Mouse (Mus musculus) heart, embryonic 16.5 days (tissue): ENCODE data around the gene Zc3h18. TPM values are rescaled to one million over a fixed set of nuclear protein-coding genes. Genes with fewer than 3 reads are reported as not detected.
A peak's percentile ranks its signal among the peaks of the same experiment; 100 is the strongest.

Source experiments
- ATAC-seq: fragments of 200-750 bp; cut with Nextera tagmentation; replicated peaks from 2 replicates; pipeline ENCODE4 v1.8.0; 2017; ENCODE audit warnings: moderate number of reproducible peaks; ENCODE audit not compliant: insufficient read depth, low FRiP score; ENCODE audit errors: extremely low read depth
- H3K27ac ChIP-seq: fragments of 300-500 bp; sonication (generic); 2 replicates; pipeline ENCODE4 v1.5.1; 2014; ENCODE audit warnings: mild to moderate bottlenecking, low read length, control low read depth, moderate library complexity
- H3K27me3 ChIP-seq: fragments of 300-500 bp; sonication (generic); 2 replicates; pipeline ENCODE4 v1.6.1; 2014; ENCODE audit warnings: low read length, mixed read lengths; ENCODE audit not compliant: control insufficient read depth, insufficient read depth
- H3K36me3 ChIP-seq: fragments of 300-500 bp; sonication (generic); 2 replicates; pipeline ENCODE4 v1.6.1; 2014; ENCODE audit not compliant: control insufficient read depth, insufficient read depth
- H3K4me1 ChIP-seq: fragments of 300-500 bp; sonication (generic); 2 replicates; pipeline ENCODE4 v1.6.1; 2014; ENCODE audit warnings: low read length, mixed read lengths; ENCODE audit not compliant: control insufficient read depth, insufficient read depth
- H3K4me2 ChIP-seq: fragments of 300-500 bp; sonication (generic); 2 replicates; pipeline ENCODE4 v1.6.1; 2014; ENCODE audit warnings: low read depth, mild to moderate bottlenecking, control low read depth, low read length
- H3K4me3 ChIP-seq: fragments of 300-500 bp; sonication (generic); 2 replicates; pipeline ENCODE4 v1.5.1; 2014; ENCODE audit warnings: mild to moderate bottlenecking, control low read depth, low read length
- H3K9ac ChIP-seq: fragments of 300-500 bp; sonication (generic); 2 replicates; pipeline ENCODE4 v1.6.1; 2014; ENCODE audit warnings: low read length, control low read depth
- H3K9me3 ChIP-seq: fragments of 300-500 bp; sonication (generic); replicated peaks from 2 replicates; pipeline ENCODE4 v1.6.1; 2016; ENCODE audit warnings: low read length; ENCODE audit not compliant: control insufficient read depth
- WGBS: fragments of 180-500 bp; shearing (Covaris S2); extraction: QIAGEN DNeasy Blood & Tissue Kit; methylation state at CpG from one replicate; pipeline ENCODE4 v1.1.7; 2014; 5-methylcytosine and 5-hydroxymethylcytosine counted together
- polyA plus RNA-seq: library from polyadenylated mRNA; unstranded; fragments of >200 nt; fragmentation: Nextera tagmentation; extraction: Ambion mirVana; gene quantifications from 2 replicates; pipeline ENCODE4 v1.2.1, GENCODE M21; 2015

Zc3h18 gene
- polyA plus RNA-seq, 1 experiment from 2014 or later: 28.7 TPM

GRCm38 (mm10) chr8:122344219-122344618 lies 32.2 kb upstream of the Zc3h18 start:
- 4% methylated on average over 2 of the region's 5 CpGs for WGBS
- Histone ChIP-seq H3K27ac (no peak overlapping the region), H3K4me2 (peak overlapping the region; percentile 65; the same call in 1 of the 2 replicates), H3K9me3 (no peaks in the 10 kb centered on the region), H3K4me1 (peaks cover 41% of the 10 kb centered on the region), H3K9ac (peak overlapping the region; percentile 32; the same call in 1 of the 2 replicates), H3K4me3 (no peak overlapping the region), H3K36me3 (no peaks in the 10 kb centered on the region), H3K27me3 (no peaks in the 10 kb centered on the region)
- peak; percentile 28; the same call in 1 of the 2 replicates for ATAC-seq

- Histone ChIP-seq H3K36me3 (no peaks in the 10 kb centered on the region), H3K4me1 (peaks cover 53% of the 10 kb centered on the region), H3K9me3 (no peaks in the 10 kb centered on the region), H3K4me2 (no peak overlapping the region), H3K27me3 (no peaks in the 10 kb centered on the region), H3K9ac (peak overlapping the region; percentile 42; the same call in 1 of the 2 replicates), H3K4me3 (no peak overlapping the region), H3K27ac (peak overlapping the region; percentile 22; the same call in 1 of the 2 replicates)
- WGBS: 48% methylated on average over 12 of the region's 12 CpGs
- ATAC-seq: no peak
Measured at GRCm38 (mm10) chr8:122345181-122346095, 31.0 kb upstream of the Zc3h18 start.

DNA sequence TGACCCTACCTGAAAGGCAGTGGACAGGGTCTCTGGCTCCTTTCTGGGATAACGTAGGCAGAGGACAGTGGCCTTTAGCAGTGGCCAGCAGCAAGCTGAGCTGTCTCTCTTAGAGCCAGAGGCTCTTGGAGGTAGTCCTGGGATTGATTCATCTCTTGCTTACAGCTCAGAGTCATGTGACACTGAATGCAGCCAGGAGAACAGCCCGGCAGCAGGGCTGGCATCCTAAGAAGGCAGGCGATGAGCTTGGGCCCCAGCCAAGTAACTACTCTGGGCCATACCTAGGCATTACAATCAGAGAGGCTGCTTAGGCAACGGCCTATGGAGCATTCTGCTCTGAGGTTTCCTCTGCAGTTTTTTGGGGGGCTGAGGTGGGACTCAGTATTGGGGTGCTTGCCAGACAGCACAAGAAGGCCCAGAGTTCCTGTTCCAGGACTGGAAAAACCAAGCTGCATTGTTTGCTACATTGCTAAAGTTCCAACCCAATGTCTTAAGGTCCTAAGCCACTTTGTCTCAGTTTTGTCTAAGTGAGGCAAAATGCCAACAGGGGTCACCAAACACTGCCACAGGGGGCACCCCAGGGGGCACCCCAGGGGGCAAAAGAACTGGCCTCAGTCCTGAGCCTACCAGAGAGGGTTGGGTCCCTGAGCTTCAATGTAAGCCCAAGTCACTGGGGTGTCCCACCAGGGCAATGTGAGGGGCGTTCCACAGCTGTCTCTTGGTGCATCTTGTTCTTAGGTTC lies 28.4 kb upstream of the Zc3h18 start:
- no peaks in the 10 kb centered on the region for H3K9me3 ChIP-seq
- H3K4me2 ChIP-seq: no peak overlapping the region
- H3K36me3 ChIP-seq: no peaks in the 10 kb centered on the region
- 48% methylated on average over 5 of the region's 5 CpGs for WGBS
- no peak overlapping the region for H3K9ac ChIP-seq
- H3K27ac ChIP-seq: no peak overlapping the region
- no peak overlapping the region for H3K4me3 ChIP-seq
- H3K4me1 ChIP-seq: peaks cover 42% of the 10 kb centered on the region
- ATAC-seq: 0 out of 2 replicates have a peak, but pooled peaks have one; percentile 49
- H3K27me3 ChIP-seq: peaks cover 2% of the 10 kb centered on the region; the same call in 1 of the 2 replicates

DNA sequence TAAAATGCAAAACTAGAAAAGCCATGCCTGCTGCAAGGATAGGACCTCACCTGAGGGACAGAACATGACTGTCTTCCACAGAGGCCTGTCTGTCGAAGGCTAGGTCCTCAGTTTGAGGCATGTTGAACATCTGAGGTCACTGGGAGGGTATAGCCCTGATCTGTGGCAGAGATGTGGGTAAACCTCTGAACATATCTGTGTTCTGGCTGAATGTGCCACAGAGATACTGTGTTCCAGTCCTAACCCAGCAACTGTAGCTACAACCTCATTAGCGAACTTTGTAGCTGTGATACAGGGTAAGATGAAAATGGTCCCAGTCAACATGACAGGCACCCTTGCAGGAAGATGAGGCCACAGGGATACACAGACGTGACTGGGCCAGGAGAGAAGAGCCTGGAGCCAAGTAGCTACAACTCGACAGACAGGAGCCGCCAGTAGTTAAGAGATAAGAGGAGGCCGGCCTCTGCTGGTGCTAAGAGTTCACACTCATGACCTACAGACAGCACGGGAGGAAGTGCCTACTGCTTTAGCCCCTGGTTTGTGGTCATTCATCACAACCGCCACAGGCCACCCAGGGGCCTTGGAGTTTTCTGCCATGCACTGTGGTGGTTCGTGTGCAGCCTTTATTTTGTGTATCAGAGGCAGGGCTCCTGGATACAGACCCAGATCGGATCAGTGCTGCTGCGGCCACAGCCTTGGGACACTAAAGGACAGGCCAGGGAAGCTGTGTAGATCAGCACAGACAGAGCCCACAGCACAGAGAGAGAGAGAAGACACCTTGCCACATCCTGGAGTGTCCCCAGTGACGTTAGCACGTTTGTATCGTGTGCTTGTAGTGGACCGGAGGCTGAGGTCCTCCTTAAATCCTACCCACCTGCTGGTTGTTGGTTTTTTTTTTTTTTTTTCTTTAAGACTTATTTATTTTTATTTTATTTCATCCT lies 26.8 kb upstream of the Zc3h18 start:
- no peak overlapping the region for H3K4me3 ChIP-seq
- H3K9me3 ChIP-seq: no peaks in the 10 kb centered on the region
- peaks cover 2% of the 10 kb centered on the region; the same call in 1 of the 2 replicates for H3K27me3 ChIP-seq
- ATAC-seq: peak; percentile 58
- no peak overlapping the region for H3K4me2 ChIP-seq
- H3K36me3 ChIP-seq: no peaks in the 10 kb centered on the region
- no peak overlapping the region for H3K9ac ChIP-seq
- H3K4me1 ChIP-seq: peaks cover 27% of the 10 kb centered on the region
- H3K27ac ChIP-seq: peak overlapping the region; percentile 14; the same call in 1 of the 2 replicates
- 22% methylated on average over 15 of the region's 15 CpGs for WGBS

GRCm38 (mm10) chr8:122350309-122351089 lies 25.9 kb upstream of the Zc3h18 start:
- H3K36me3 ChIP-seq: no peaks in the 10 kb centered on the region
- no peak overlapping the region for H3K27ac ChIP-seq
- no peak overlapping the region for H3K4me2 ChIP-seq
- peaks cover 2% of the 10 kb centered on the region; the same call in 1 of the 2 replicates for H3K27me3 ChIP-seq
- H3K9me3 ChIP-seq: no peaks in the 10 kb centered on the region
- H3K4me1 ChIP-seq: peaks cover 19% of the 10 kb centered on the region
- no peak for ATAC-seq
- H3K9ac ChIP-seq: no peak overlapping the region
- H3K4me3 ChIP-seq: no peak overlapping the region
- 47% methylated on average over 11 of the region's 11 CpGs for WGBS

DNA sequence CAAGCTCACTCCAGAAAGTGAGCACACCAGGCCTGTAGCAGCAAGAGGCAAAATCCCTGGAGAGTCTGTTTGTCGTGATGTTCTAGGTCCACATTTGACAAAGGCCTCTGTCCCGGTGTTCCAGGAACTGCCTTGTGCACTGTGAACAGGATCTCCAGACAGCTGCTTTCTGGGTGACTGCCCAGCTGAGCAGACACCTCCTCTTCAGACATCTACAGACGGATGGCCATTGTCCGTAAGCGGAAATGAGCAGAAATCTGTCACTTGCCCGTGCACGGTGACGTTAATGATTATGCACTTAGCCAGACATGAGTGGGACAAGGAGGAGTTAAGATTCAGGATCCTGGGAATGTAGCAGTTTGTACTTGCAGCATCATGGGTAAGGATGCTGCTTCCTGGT lies 22.3 kb upstream of the Zc3h18 start:
- H3K27ac ChIP-seq: no peak overlapping the region
- peaks cover 12% of the 10 kb centered on the region for H3K4me1 ChIP-seq
- H3K4me3 ChIP-seq: no peak overlapping the region
- no peaks in the 10 kb centered on the region for H3K9me3 ChIP-seq
- ATAC-seq: no peak
- H3K27me3 ChIP-seq: peaks cover 4% of the 10 kb centered on the region; the same call in 1 of the 2 replicates
- no peak overlapping the region for H3K4me2 ChIP-seq
- H3K36me3 ChIP-seq: no peaks in the 10 kb centered on the region
- no peak overlapping the region for H3K9ac ChIP-seq
- WGBS: 69% methylated on average over 8 of the region's 8 CpGs

GRCm38 (mm10) chr8:122355642-122356606 lies 20.5 kb upstream of the Zc3h18 start:
- Histone ChIP-seq H3K9ac (no peak overlapping the region), H3K27ac (no peak overlapping the region), H3K27me3 (peaks cover 4% of the 10 kb centered on the region; the same call in 1 of the 2 replicates), H3K4me2 (no peak overlapping the region), H3K9me3 (no peaks in the 10 kb centered on the region), H3K36me3 (no peaks in the 10 kb centered on the region), H3K4me3 (no peak overlapping the region), H3K4me1 (no peaks in the 10 kb centered on the region)
- 62% methylated on average over 9 of the region's 9 CpGs for WGBS
- no peak for ATAC-seq
